Mouse (Mus musculus) forelimb bud, embryonic 11.5 days (tissue): Measurements from ENCODE around the gene Dhdh.
"Not testable (repeated sequence)": the region's sequence is repeated elsewhere in the genome, so short reads cannot be mapped to it uniquely, and the experiment has no call there.

Experiments used
- DNase-seq: peaks from one replicate; pipeline ENCODE4 v3.0.0-alpha.2; 2012; ENCODE audit warnings: low read depth, low spot score

Dhdh gene

GRCm38 (mm10) chr7:45509912-45510787 lies 21.5 kb upstream of the Dhdh start, which contains the start of gene Nucb1:
Nucb1 (minus strand) TSS chr7:45510406.
- peak; percentile 91 for DNase-seq

GRCm38 (mm10) chr7:45509181-45509882 lies 20.7 kb upstream of the Dhdh start:
- no peak for DNase-seq

- no peak for DNase-seq
Observed at GRCm38 (mm10) chr7:45508561-45508960, 20.0 kb upstream of the Dhdh start.

GRCm38 (mm10) chr7:45507583-45507982 lies 19.0 kb upstream of the Dhdh start:
- DNase-seq: no peak

GRCm38 (mm10) chr7:45498427-45498826 lies 9.8 kb upstream of the Dhdh start:
- no peak for DNase-seq

- DNase-seq: no peak
Observed at GRCm38 (mm10) chr7:45494548-45494947, 5.9 kb upstream of the Dhdh start.

GRCm38 (mm10) chr7:45492951-45493350 lies 4.3 kb upstream of the Dhdh start:
- no peak for DNase-seq

- no peak for DNase-seq
Observed at GRCm38 (mm10) chr7:45492225-45492844, 3.7 kb upstream of the Dhdh start.

- DNase-seq: no peak
Observed at GRCm38 (mm10) chr7:45491264-45491663, 2.7 kb upstream of the Dhdh start.

- DNase-seq: no peak
Observed at GRCm38 (mm10) chr7:45490822-45491221, 2.2 kb upstream of the Dhdh start.

GRCm38 (mm10) chr7:45489578-45489977 lies 973 bp upstream of the Dhdh start:
- no peak for DNase-seq

- DNase-seq: no peak
Observed at GRCm38 (mm10) chr7:45487861-45488292, 728 bp downstream of the Dhdh start.

- DNase-seq: no peak
Observed at GRCm38 (mm10) chr7:45486761-45487415, 1.7 kb downstream of the Dhdh start, which contains the start of gene Gm45808. Gm45808 (minus strand) TSS chr7:45486811.

- no peak for DNase-seq
Observed at GRCm38 (mm10) chr7:45486158-45486557, 2.4 kb downstream of the Dhdh start.

GRCm38 (mm10) chr7:45484985-45485384 lies 3.6 kb downstream of the Dhdh start:
- DNase-seq: not testable (repeated sequence)

GRCm38 (mm10) chr7:45482166-45482565 lies 6.4 kb downstream of the Dhdh start:
- no peak for DNase-seq

GRCm38 (mm10) chr7:45481374-45481927 lies 7.2 kb downstream of the Dhdh start, which contains the start of gene Tulp2:
Tulp2 (plus strand) TSS chr7:45481877.
- DNase-seq: no peak

GRCm38 (mm10) chr7:45480310-45480709 lies 8.3 kb downstream of the Dhdh start:
- not testable (repeated sequence) for DNase-seq

- no peak for DNase-seq
Observed at GRCm38 (mm10) chr7:45478774-45479173, 9.8 kb downstream of the Dhdh start.

GRCm38 (mm10) chr7:45477003-45477402 lies 11.6 kb downstream of the Dhdh start:
- DNase-seq: peak; percentile 56

GRCm38 (mm10) chr7:45476453-45476852 lies 12.2 kb downstream of the Dhdh start:
- DNase-seq: no peak
